Mouse (Mus musculus) heart, adult 9 months (tissue): Measurements from ENCODE around the gene Bola1.
"Not testable (repeated sequence)": the region's sequence is repeated elsewhere in the genome, so short reads cannot be mapped to it uniquely, and the experiment has no call there.

Experiments used
- DNase-seq, 2 experiments: peaks; one replicate each; pipeline ENCODE4 v3.0.0; 2022; ENCODE audit warnings: low spot score in 2 of 2

Bola1 gene

GRCm38 (mm10) chr3:96181510-96182381 lies 37.8 kb downstream of the Bola1 start:
- no peak for DNase-seq

GRCm38 (mm10) chr3:96180727-96181477 lies 38.6 kb downstream of the Bola1 start, which contains the start of gene Sv2a:
Gene Sv2a, plus strand, starts transcription at chr3:96181151.
- DNase-seq = no peak

- DNase-seq = peak; percentile 58 to 73
These were observed 40.0 kb downstream of the Bola1 start for GRCm38 (mm10) chr3:96179531-96179930.

GRCm38 (mm10) chr3:96178902-96179301 lies 40.6 kb downstream of the Bola1 start:
- no peak for DNase-seq

GRCm38 (mm10) chr3:96178427-96178826 lies 41.1 kb downstream of the Bola1 start:
- DNase-seq = no peak

- DNase-seq = no peak
These were observed 44.3 kb downstream of the Bola1 start for GRCm38 (mm10) chr3:96175251-96175650.

- DNase-seq = not testable (repeated sequence)
These were observed 45.5 kb downstream of the Bola1 start for GRCm38 (mm10) chr3:96174042-96174441.

GRCm38 (mm10) chr3:96173185-96173584 lies 46.3 kb downstream of the Bola1 start:
- DNase-seq = no peak

- DNase-seq = peak; percentile 88 to 91
These were observed 47.0 kb downstream of the Bola1 start, which contains the start of gene Sf3b4 for GRCm38 (mm10) chr3:96172197-96173178. Gene Sf3b4, plus strand, starts transcription at chr3:96172332.

GRCm38 (mm10) chr3:96171583-96172196 lies 47.8 kb downstream of the Bola1 start:
- DNase-seq = no peak

- no peak for DNase-seq
These were observed 48.4 kb downstream of the Bola1 start for GRCm38 (mm10) chr3:96170976-96171545.

- DNase-seq = no peak
These were observed 49.2 kb downstream of the Bola1 start for GRCm38 (mm10) chr3:96170276-96170675.

- DNase-seq = peak in 1 of 2 experiments; percentile 41
These were observed 50.9 kb downstream of the Bola1 start for GRCm38 (mm10) chr3:96168466-96169158.

- DNase-seq = no peak
These were observed 56.5 kb downstream of the Bola1 start for GRCm38 (mm10) chr3:96163040-96163439.

- DNase-seq = peak; percentile 44 to 51
These were observed 57.4 kb downstream of the Bola1 start, which contains the start of gene Mtmr11 for GRCm38 (mm10) chr3:96161869-96162840. Gene Mtmr11, plus strand, starts transcription at chr3:96162004.

GRCm38 (mm10) chr3:96160803-96161516 lies 58.5 kb downstream of the Bola1 start:
- DNase-seq = peak; percentile 51 to 56

GRCm38 (mm10) chr3:96160222-96160802 lies 59.2 kb downstream of the Bola1 start:
- DNase-seq = peak; percentile 75 to 76

GRCm38 (mm10) chr3:96159820-96160219 lies 59.7 kb downstream of the Bola1 start:
- no peak for DNase-seq
